Mouse (Mus musculus) gastrocnemius, adult 2 months (tissue): Measurements from ENCODE around the gene Rtn4r. TPM values are rescaled to one million over a fixed set of nuclear protein-coding genes. Genes with fewer than 3 reads are reported as not detected.

ENCODE experiments used
- DNase-seq: peaks from one replicate; pipeline ENCODE4 v3.0.0; 2022
- H3K27ac ChIP-seq: fragments of 200-600 bp; 2 replicates; pipeline ENCODE4 v1.8.1; 2022; ENCODE audit warnings: mild to moderate bottlenecking
- H3K4me3 ChIP-seq: fragments of 200-600 bp; 2 replicates; pipeline ENCODE4 v1.8.1; 2022; ENCODE audit warnings: mild to moderate bottlenecking, moderate library complexity
- CTCF ChIP-seq: fragments of 200-600 bp; IDR thresholded peaks from 2 replicates; pipeline ENCODE4 v1.8.1; 2022; ENCODE audit warnings: antibody characterized with exemption, mild to moderate bottlenecking, moderate library complexity
- intact Hi-C: fragments of 180-260 bp; cut with DNase I; formaldehyde crosslinking; loops from one replicate; pipeline ENCODE4 v1.15.1; 2025
- long read RNA-seq, 2 experiments: library from polyadenylated mRNA; stranded (forward); transcript quantifications; one replicate each; pipeline ENCODE4 v2.0.0; 2021
- total RNA-seq, 2 experiments: library from RNA; stranded (reverse); gene quantifications; 2 replicates each; pipeline ENCODE4 v1.2.3; 2021

The Rtn4r gene
- not detected for total RNA-seq
- long read RNA-seq, experiment 1, partial matches to known transcripts = 0 of 1 reads
- long read RNA-seq, experiment 1, other reads (novel, unspliced or antisense) = 0 of 1 reads
- long read RNA-seq, experiment 2 = 0 reads

DNA sequence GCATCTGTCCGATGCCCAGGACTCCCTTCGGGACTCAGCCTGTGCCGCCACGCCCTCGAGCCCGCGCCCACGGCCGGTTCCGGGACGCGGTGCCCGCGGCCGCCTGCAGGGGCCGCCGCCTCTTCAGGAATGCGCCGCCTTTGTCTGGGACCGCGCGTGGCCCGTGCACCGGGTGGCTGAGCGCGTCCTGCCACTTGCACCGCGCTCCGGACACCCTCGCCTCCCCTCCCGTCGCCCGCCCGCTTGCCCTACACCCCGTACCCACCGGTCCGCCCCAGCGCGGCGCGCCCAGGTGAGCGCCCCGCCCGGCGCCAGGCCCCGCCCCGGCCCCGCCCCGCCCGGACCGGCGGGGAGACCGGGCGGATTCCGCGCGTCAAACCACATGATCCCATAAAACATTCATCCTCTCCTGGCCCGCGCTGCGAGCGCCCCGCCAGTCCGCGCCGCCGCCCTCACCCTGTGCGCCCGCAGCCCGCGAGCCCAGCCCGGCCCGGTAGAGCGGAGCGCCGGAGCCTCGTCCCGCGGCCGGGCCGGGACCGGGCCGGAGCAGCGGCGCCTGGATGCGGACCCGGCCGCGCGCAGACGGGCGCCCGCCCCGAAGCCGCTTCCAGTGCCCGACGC lies at the start of gene Rtn4r:
Gene Rtn4r, plus strand, starts transcription at position 402 of the 621 bp plus-strand sequence.
- intact Hi-C loops = loop anchor here (1.0 kb wide), 1 partner anchor 45 kb away; no protein-coding TSS in a partner anchor
- peak; percentile 72 for DNase-seq
- TF ChIP-seq CTCF = peak; percentile 66
- Histone ChIP-seq H3K27ac (no peak within 1 kb of the TSS), H3K4me3 (peak within 1 kb of the TSS; percentile 75)

- intact Hi-C loops = no loop called here
- H3K27ac ChIP-seq = no peak overlapping the region
- DNase-seq = no peak
- no peak for TF ChIP-seq CTCF
- H3K4me3 ChIP-seq = no peak overlapping the region
Measured at GRCm38 (mm10) chr16:18078314-18079015, 49.0 kb upstream of the Rtn4r start.

DNA sequence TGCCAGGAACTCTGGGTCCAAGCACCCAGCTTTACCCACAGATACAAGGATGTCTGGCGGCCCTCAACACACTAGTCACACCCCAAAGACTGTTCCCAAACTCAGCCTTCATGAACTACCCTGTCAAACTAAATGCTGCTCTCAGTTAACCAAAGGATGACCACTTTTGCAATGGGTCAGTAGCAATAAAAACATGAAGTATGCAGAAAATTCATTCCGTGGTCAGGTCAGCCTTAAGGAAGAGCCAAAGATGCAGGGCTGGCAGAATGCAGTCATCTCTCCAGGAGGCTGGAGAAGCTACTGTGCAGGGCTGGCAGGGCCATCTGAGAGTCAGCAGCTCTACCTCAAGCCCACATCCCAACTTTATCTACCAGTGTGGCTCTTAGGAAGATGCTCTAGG lies 48.1 kb upstream of the Rtn4r start:
- no peak for TF ChIP-seq CTCF
- no peak for DNase-seq
- no peak overlapping the region for H3K4me3 ChIP-seq

DNA sequence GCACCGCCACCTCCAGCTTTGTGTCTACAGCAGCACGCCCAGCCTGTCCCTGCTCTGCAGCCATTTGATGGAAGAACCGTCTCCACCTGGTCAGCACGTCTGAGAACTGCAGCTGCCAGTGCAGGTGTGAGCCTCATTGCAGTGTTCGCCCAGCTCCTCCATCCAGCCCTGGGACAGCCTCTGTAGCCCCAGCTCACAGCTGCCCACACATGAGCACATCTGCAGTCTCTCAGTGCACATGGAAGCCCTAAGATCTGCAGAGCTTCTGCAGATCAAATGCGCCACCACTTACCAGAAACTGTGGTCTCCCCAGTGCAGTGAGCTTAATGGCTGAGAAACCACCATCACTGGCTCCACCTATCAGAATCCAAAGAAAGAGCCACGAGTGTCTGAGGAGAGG lies 47.3 kb upstream of the Rtn4r start:
- no peak for DNase-seq
- H3K27ac ChIP-seq = no peak overlapping the region
- no peak overlapping the region for H3K4me3 ChIP-seq
- intact Hi-C loops = no loop called here
- no peak for TF ChIP-seq CTCF

More for the DNA sequence above, 48.1 kb upstream of the Rtn4r start:
- intact Hi-C loops = no loop called here
- no peak overlapping the region for H3K27ac ChIP-seq

DNA sequence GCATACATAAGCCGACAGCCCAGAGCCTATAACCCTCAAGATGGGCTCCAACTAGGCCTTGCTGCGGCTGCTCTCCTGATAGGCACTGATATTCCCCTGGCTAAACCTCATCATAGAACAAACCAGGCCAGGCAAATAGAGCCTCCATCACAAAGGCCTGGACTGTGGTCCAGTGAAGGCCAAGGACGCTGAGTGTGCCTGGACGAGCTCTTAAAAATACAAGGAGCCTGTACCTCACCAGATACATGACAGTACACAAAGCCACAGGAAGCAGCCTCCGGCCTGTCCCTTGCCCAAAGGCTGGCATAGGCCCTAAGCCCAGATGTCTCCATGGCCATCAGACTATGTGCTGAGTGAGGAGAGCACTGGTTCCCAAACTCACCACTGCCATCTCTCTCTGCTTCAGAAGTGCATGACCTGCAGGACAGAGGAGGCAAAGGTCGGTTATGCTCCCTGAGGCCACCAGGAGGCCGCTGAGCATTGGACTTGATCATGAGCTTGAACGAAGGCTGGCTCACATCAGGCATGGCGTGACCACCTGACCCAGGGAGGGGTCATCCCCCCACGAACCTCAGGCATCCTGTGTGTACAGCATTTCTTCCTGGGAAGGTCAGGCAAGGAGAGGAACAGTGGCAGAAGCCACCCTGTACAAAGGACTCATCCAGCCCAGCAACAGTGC lies 46.2 kb upstream of the Rtn4r start:
- DNase-seq = no peak
- peak overlapping the region; percentile 94 for H3K27ac ChIP-seq
- no peak for TF ChIP-seq CTCF
- intact Hi-C loops = no loop called here
- no peak overlapping the region for H3K4me3 ChIP-seq

- Histone ChIP-seq H3K4me3 (peak overlapping the region; percentile 47), H3K27ac (peak overlapping the region; percentile 94)
- no peak for DNase-seq
- intact Hi-C loops = no loop called here
- no peak for TF ChIP-seq CTCF
Measured at GRCm38 (mm10) chr16:18082291-18082690, 45.2 kb upstream of the Rtn4r start.

GRCm38 (mm10) chr16:18083231-18083951 lies 44.1 kb upstream of the Rtn4r start:
- intact Hi-C loops = no loop called here
- peak; percentile 91 for DNase-seq
- H3K27ac ChIP-seq = peak overlapping the region; percentile 94
- peak overlapping the region; percentile 47 for H3K4me3 ChIP-seq
- TF ChIP-seq CTCF = no peak

- TF ChIP-seq CTCF = no peak
- intact Hi-C loops = no loop called here
- no peak for DNase-seq
- Histone ChIP-seq H3K27ac (peak overlapping the region; percentile 94), H3K4me3 (no peak overlapping the region; the same call in 1 of the 2 replicates)
Measured at GRCm38 (mm10) chr16:18084262-18084661, 43.2 kb upstream of the Rtn4r start.

DNA sequence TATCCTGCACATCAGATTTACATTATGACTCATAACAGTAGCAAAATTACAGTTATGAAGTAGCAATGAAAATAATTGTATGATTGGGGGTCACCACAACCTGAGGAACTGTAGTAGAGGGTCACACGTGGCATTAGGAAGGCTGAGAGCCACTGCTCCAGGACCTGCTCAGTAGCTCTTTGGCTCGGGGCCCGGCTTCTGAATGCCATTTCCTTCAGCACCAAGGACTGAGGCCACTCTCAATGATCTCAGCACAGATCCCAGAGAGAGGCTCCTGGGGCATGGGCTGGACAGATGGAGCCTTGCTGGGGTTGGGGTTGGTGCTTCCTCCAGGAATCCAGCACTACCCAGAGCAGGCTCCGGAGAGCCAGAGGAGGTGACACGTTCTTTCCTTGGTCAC lies 40.3 kb upstream of the Rtn4r start:
- Histone ChIP-seq H3K4me3 (peak overlapping the region; percentile 94), H3K27ac (peak overlapping the region; percentile 44; the same call in 1 of the 2 replicates)
- intact Hi-C loops = no loop called here
- TF ChIP-seq CTCF = no peak
- DNase-seq = no peak

GRCm38 (mm10) chr16:18096348-18096747 lies 31.1 kb upstream of the Rtn4r start:
- intact Hi-C loops = no loop called here
- DNase-seq = no peak
- Histone ChIP-seq H3K4me3 (no peak overlapping the region), H3K27ac (no peak overlapping the region)
- TF ChIP-seq CTCF = no peak

DNA sequence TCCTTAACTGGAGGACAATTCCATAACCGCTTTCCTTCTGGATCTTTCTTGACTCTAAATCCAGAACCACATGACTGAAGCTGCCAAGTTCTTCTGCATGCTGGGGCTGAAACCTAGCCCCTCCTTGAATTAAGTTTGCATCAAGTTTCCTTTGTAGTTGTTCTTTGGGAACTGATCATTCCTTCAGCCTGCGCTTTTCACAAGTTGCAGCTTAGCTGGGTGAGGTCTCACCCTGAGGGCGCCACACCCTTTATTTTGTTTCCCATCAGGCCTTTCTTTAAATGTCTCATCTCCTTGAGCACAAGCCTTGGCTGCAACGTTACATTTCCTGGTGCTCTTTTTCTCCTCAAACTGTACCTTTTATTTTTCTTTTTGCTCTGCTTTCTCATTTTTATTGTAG lies 24.6 kb upstream of the Rtn4r start:
- no peak for DNase-seq
- intact Hi-C loops = no loop called here
- Histone ChIP-seq H3K27ac (no peak overlapping the region), H3K4me3 (no peak overlapping the region)
- no peak for TF ChIP-seq CTCF

DNA sequence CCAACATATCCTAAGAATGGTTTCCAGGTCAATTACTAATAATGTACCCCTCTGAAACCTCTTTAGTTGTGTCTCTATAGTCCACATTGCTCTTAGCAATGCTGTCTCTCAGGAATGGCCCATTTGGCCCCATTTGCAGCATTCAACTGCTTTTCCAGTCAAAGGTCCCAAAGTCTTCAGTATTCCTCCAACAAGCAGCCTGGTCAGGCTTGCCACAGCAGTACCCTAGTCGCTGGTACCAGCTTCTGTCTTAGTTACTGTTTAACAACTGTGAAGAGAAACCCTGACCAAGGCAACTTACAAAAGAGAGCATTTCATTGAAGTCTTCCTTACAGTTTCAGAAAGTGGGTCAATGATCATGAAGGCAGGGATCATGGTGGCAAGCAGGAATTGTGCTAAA lies 24.1 kb upstream of the Rtn4r start:
- Histone ChIP-seq H3K27ac (no peak overlapping the region), H3K4me3 (no peak overlapping the region)
- intact Hi-C loops = no loop called here
- DNase-seq = no peak
- TF ChIP-seq CTCF = no peak
